Mouse (Mus musculus) MEL (cell line): ENCODE data around the gene Alg12.

ENCODE experiments used
- CHD1 ChIP-seq: IDR thresholded peaks from 2 replicates; pipeline ENCODE4 v1.6.1; 2012; ENCODE audit warnings: low read depth, mild to moderate bottlenecking, inconsistent platforms, low read length, improper control_type of control experiment
- CHD2 ChIP-seq: IDR thresholded peaks from 2 replicates; pipeline ENCODE4 v1.6.1; 2011; ENCODE audit warnings: low read length, improper control_type of control experiment
- JUND ChIP-seq: IDR thresholded peaks from 2 replicates; pipeline ENCODE4 v1.6.1; 2011; ENCODE audit warnings: low read depth, mild to moderate bottlenecking, improper control_type of control experiment, low read length
- MAZ ChIP-seq: IDR thresholded peaks from 2 replicates; pipeline ENCODE4 v1.6.1; 2012; ENCODE audit warnings: low read depth, mild to moderate bottlenecking, inconsistent platforms, low read length, improper control_type of control experiment
- MXI1 ChIP-seq: IDR thresholded peaks from 2 replicates; pipeline ENCODE4 v1.6.1; 2011; ENCODE audit warnings: mild to moderate bottlenecking, low read depth, low read length, improper control_type of control experiment
- POLR2A ChIP-seq, 2 experiments: IDR thresholded peaks; 2 replicates each; pipeline ENCODE4 v1.6.1; 2011 to 2012; ENCODE audit warnings: low read length in 2 of 2, mild to moderate bottlenecking in 2 of 2, control low read depth in 1 of 2, improper control_type of control experiment in 1 of 2, low read depth in 1 of 2, moderate library complexity in 1 of 2; ENCODE audit not compliant: control insufficient read depth in 1 of 2, insufficient read depth in 1 of 2, poor library complexity in 1 of 2
- USF2 ChIP-seq, 2 experiments: IDR thresholded peaks; 2 replicates each; pipeline ENCODE4 v1.6.1; 2011 to 2012; ENCODE audit warnings: improper control_type of control experiment in 2 of 2, low read length in 2 of 2, borderline replicate concordance in 1 of 2, inconsistent platforms in 1 of 2, low read depth in 1 of 2, mild to moderate bottlenecking in 1 of 2; ENCODE audit not compliant: insufficient read depth in 1 of 2
- ZC3H11A ChIP-seq: IDR thresholded peaks from 2 replicates; pipeline ENCODE4 v1.6.1; 2012; ENCODE audit warnings: low read depth, mild to moderate bottlenecking, inconsistent platforms, low read length, improper control_type of control experiment
- ZMIZ1 ChIP-seq: IDR thresholded peaks from 2 replicates; pipeline ENCODE4 v1.6.1; 2012; ENCODE audit warnings: low read depth, mild to moderate bottlenecking, inconsistent platforms, low read length, improper control_type of control experiment, moderate library complexity

DNA sequence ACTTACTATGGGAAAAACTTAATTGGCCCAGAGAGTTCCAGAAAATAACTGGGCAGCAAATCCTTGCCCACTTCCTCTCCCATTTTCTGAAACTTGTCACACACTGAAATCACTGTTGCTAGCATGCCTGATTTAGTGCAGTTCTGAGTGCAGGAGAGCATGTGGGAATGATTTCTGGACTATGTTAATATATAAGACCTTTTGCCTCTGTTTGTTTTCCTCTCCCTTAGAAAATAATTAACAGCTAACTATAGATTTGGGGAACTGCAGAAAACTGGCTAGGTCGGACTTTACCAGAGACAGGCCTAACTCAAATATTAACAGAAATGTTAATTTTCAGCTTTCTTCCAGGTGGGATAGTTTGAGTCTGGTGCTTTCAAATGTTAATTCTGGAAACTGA lies 50.6 kb downstream of the Alg12 start:
- TF ChIP-seq ZC3H11A, result no peak
- no peak for TF ChIP-seq MXI1
- no peak for TF ChIP-seq USF2 (IDR thresholded peaks at IDR 0.05; ENCODE audit: borderline replicate concordance in 1 of 2, insufficient read depth in 1 of 2, low read depth in 1 of 2, low read length in 2 of 2)
- TF ChIP-seq JUND, result no peak
- TF ChIP-seq MAZ, result no peak
- no peak for TF ChIP-seq POLR2A (IDR thresholded peaks at IDR 0.05; ENCODE audit: control insufficient read depth in 1 of 2, insufficient read depth in 1 of 2, low read depth in 1 of 2, low read length in 2 of 2, poor library complexity in 1 of 2)
- no peak for TF ChIP-seq CHD1
- TF ChIP-seq ZMIZ1, result no peak
- no peak for TF ChIP-seq CHD2
